Mouse (Mus musculus) WW6 (cell line): Measurements from ENCODE around the gene Rpe65.

Experiments
- DNase-seq: peaks from one replicate; pipeline ENCODE4 v3.0.0-alpha.2; 2013; ENCODE audit warnings: low read depth, low spot score

Rpe65 gene

DNA sequence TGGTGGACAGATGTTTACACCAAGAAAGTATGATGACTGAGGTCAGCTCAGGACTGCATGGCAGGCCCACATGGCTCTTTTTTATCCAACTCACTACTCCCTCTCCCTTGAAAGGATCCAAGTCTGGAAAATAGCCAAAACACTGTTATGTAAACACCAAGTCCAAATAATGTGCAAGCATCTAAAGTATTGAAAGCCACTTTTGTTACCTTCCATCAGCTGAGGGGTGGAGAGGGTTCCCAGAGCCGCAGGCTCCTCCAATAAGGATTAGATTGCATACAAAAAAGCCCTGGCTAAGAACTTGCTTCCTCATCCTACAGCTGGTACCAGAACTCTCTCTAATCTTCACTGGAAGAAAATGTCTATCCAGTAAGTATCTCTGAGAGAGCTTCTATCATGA, at the start of gene Rpe65:
Gene Rpe65, plus strand, starts transcription at position 301 of the 400 bp plus-strand sequence.
- no peak for DNase-seq

- no peak for DNase-seq
Observed at GRCm38 (mm10) chr3:159550224-159550623, 48.8 kb upstream of the Rpe65 start.

- DNase-seq = no peak
Observed at GRCm38 (mm10) chr3:159614977-159615376, 16.0 kb downstream of the Rpe65 start.

- DNase-seq = no peak
Observed at GRCm38 (mm10) chr3:159621026-159621425, 22.1 kb downstream of the Rpe65 start.

- DNase-seq = no peak
Observed at GRCm38 (mm10) chr3:159624010-159624409, 25.0 kb downstream of the Rpe65 start.

GRCm38 (mm10) chr3:159660741-159661140, 61.8 kb downstream of the Rpe65 start:
- DNase-seq = no peak

DNA sequence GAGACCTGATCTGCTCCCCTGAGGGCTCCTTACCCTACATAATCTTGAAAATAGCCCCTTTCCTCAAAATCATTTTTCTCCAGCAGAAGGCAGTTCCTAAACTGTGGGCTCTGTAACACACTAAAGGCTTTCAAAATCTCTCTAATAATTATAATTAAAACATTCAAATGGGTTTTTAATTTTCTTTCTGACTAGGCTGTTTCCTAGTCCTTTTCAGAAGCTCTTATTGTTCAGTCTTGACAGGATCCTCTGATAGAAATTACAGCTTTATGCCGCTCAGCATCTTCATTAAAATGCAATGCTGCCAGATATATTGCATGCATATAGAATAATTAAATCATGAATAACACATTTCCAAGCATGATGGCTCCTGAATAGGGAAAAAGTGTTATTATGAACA, 64.4 kb downstream of the Rpe65 start:
- no peak for DNase-seq
